Mouse (Mus musculus): ENCODE measurements around the gene Gm42674. TPM values are rescaled to one million over a fixed set of nuclear protein-coding genes. Genes with fewer than 3 reads are reported as not detected.
A peak's percentile ranks its signal among the peaks of the same experiment; 100 is the strongest.

The Gm42674 gene
- polyA plus RNA-seq, 2 experiments = not detected

DNA sequence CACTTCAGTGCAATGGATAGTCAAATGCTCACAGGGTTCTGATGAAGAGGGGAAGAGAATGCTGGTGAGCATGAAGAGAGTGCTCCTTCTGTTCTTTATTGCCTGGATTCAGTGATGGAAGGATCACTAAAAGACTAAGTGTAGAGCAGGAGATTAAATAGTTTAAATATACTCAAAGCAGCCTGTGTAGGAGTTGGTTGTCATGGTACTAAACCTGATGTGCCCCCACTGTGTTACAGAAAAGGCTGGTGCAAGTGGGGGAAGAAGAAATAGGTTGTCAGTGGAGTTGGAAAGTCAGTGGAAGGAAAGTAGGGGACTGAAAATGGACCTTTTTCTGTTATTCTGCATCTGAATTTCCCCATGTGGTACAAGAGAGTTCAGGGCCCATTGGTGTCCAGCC is 47.3 kb downstream of the Gm42674 start:
- TF ChIP-seq POLR2A (IDR thresholded peaks at IDR 0.05; ENCODE audit: borderline replicate concordance, extremely low read depth, insufficient read depth, insufficient read length) = no peak
- no peak overlapping the region for H3K4me3 ChIP-seq (replicated peaks; ENCODE audit: low read length)
- H3K4me1 ChIP-seq (ENCODE audit: control insufficient read depth, insufficient read depth, low read length) = no peaks in the 10 kb centered on the region
- no peaks in the 10 kb centered on the region for H3K36me3 ChIP-seq (ENCODE audit: control insufficient read depth, insufficient read depth, low read length)
- no peak overlapping the region for H3K9ac ChIP-seq (ENCODE audit: low read depth, low read length, severe bottlenecking)
- H3K27ac ChIP-seq (replicated peaks; ENCODE audit: low read depth, low read length) = no peak overlapping the region
- H3K4me2 ChIP-seq (replicated peaks; ENCODE audit: low read depth, low read length, severe bottlenecking) = no peak overlapping the region
- ATAC-seq (ENCODE audit: low FRiP score, low read depth) = no peak
- no peak for DNase-seq (ENCODE audit: low spot score)
- no peaks in the 10 kb centered on the region for H3K9me3 ChIP-seq (ENCODE audit: control insufficient read depth, low read length)
- no peaks in the 10 kb centered on the region for H3K27me3 ChIP-seq (ENCODE audit: control insufficient read depth, insufficient read depth, low read length)

DNA sequence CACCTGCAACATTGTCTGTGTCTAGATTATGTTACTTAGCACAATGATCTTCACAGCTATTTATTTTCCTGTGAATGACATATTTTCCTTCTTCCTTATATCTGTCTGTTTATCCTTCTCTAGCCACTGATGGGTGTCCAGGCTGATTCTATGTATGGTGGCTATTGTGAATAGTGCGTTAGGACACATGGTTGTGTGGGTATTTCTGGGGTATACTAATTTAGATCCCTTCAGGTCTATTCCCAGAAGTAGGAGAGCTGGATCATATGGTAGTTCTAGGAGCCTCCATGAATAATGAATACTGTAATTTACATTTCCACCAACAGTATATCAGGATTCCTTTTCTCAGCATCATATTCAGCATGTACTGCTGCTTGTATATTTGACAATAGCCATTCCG is 48.1 kb downstream of the Gm42674 start:
- no peak overlapping the region for H3K9ac ChIP-seq (ENCODE audit: low read depth, low read length, severe bottlenecking)
- H3K27me3 ChIP-seq (ENCODE audit: control insufficient read depth, insufficient read depth, low read length) = no peaks in the 10 kb centered on the region
- H3K36me3 ChIP-seq (ENCODE audit: control insufficient read depth, insufficient read depth, low read length) = no peaks in the 10 kb centered on the region
- no peak overlapping the region for H3K27ac ChIP-seq (replicated peaks; ENCODE audit: low read depth, low read length)
- H3K4me2 ChIP-seq (replicated peaks; ENCODE audit: low read depth, low read length, severe bottlenecking) = no peak overlapping the region
- 89% methylated on average over 2 of the region's 2 CpGs for WGBS
- no peak overlapping the region for H3K4me3 ChIP-seq (replicated peaks; ENCODE audit: low read length)
- H3K4me1 ChIP-seq (ENCODE audit: control insufficient read depth, insufficient read depth, low read length) = no peaks in the 10 kb centered on the region
- no peak for TF ChIP-seq POLR2A (IDR thresholded peaks at IDR 0.05; ENCODE audit: borderline replicate concordance, extremely low read depth, insufficient read depth, insufficient read length)
- no peak for ATAC-seq (ENCODE audit: low FRiP score, low read depth)
- no peak for DNase-seq (ENCODE audit: low spot score)
- H3K9me3 ChIP-seq (ENCODE audit: control insufficient read depth, low read length) = no peaks in the 10 kb centered on the region

DNA sequence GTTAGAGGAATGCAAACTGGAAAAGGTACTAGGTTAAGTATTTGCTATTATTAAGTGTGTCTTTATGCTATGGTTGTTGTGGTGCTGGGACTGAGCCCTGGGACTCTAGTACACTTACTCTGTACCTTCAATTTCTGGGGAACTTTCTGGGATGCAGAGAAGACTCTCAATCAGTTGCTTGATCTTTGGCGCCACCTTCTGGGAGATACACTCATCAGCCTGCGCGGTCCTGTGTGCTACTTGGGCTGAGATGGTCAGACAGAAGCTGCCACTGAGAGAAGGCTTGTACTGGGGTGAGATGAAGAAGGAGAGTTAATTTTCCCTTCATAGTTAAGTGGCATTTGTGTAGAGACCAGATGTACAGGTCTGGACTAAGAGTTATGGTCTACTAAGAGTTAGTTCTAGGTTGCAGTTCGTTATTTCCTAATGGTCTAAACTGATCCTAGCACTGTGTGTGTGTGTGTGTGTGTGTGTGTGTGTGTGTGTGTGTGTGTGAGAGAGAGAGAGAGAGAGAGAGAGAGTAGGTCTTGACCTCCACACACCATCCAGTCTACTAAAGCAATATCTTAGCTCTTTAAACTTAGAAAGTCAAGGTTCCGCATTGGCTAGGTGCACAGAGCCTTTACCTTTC is 51.3 kb downstream of the Gm42674 start:
- H3K4me1 ChIP-seq (ENCODE audit: control insufficient read depth, insufficient read depth, low read length) = no peaks in the 10 kb centered on the region
- no peaks in the 10 kb centered on the region for H3K27me3 ChIP-seq (ENCODE audit: control insufficient read depth, insufficient read depth, low read length)
- H3K4me3 ChIP-seq (replicated peaks; ENCODE audit: low read length) = no peak overlapping the region
- DNase-seq (ENCODE audit: low spot score) (peak; percentile 91), ATAC-seq (ENCODE audit: low FRiP score, low read depth) (peak; percentile 78; the same call in 1 of the 2 replicates)
- WGBS = 36% methylated on average over 5 of the region's 5 CpGs
- TF ChIP-seq POLR2A (IDR thresholded peaks at IDR 0.05; ENCODE audit: borderline replicate concordance, extremely low read depth, insufficient read depth, insufficient read length) = no peak
- H3K9me3 ChIP-seq (ENCODE audit: control insufficient read depth, low read length) = no peaks in the 10 kb centered on the region
- no peak overlapping the region for H3K27ac ChIP-seq (replicated peaks; ENCODE audit: low read depth, low read length)
- no peaks in the 10 kb centered on the region for H3K36me3 ChIP-seq (ENCODE audit: control insufficient read depth, insufficient read depth, low read length)
- no peak overlapping the region for H3K4me2 ChIP-seq (replicated peaks; ENCODE audit: low read depth, low read length, severe bottlenecking)
- no peak overlapping the region for H3K9ac ChIP-seq (ENCODE audit: low read depth, low read length, severe bottlenecking)

DNA sequence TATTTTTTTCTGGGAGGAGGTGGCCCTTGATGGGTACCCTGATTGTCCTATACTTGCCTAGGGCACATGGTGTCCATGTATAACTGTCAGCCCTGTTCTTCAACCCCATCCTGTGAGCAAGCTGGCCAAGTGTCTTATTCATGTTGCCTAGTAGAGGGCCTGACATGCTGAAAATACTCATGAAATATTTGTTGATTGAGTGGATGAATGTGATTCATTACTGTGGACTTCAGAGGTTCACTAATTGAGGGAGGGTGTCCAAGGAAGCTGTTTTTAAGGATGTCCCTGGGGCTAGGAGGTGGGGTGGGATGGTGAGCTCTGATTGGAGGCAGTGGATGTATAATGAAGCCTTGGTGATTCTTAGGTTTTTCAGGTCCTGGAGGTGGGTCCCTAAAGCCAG is 52.0 kb downstream of the Gm42674 start, which contains the start of gene S100a7a:
S100a7a (plus strand) TSS at position 301 of the 400 bp plus-strand sequence.
- Histone ChIP-seq H3K4me2 (replicated peaks; ENCODE audit: low read depth, low read length, severe bottlenecking) (no peak within 1 kb of the TSS), H3K36me3 (ENCODE audit: control insufficient read depth, insufficient read depth, low read length) (no peaks in the 10 kb centered on the region), H3K4me1 (ENCODE audit: control insufficient read depth, insufficient read depth, low read length) (no peaks in the 10 kb centered on the region), H3K4me3 (replicated peaks; ENCODE audit: low read length) (no peak within 1 kb of the TSS), H3K9me3 (ENCODE audit: control insufficient read depth, low read length) (no peaks in the 10 kb centered on the region), H3K9ac (ENCODE audit: low read depth, low read length, severe bottlenecking) (no peak within 1 kb of the TSS), H3K27ac (replicated peaks; ENCODE audit: low read depth, low read length) (no peak within 1 kb of the TSS), H3K27me3 (ENCODE audit: control insufficient read depth, insufficient read depth, low read length) (no peaks in the 10 kb centered on the region)
- DNase-seq (ENCODE audit: low spot score) (no peak), ATAC-seq (ENCODE audit: low FRiP score, low read depth) (no peak)
- TF ChIP-seq POLR2A (IDR thresholded peaks at IDR 0.05; ENCODE audit: borderline replicate concordance, extremely low read depth, insufficient read depth, insufficient read length) = no peak

Other genes starting within 250 kb of the Gm42674 start
- 64.7 and 92.1 TPM in 2 replicates for gene Slc27a3, start 212.0 kb upstream of the Gm42674 start, polyA plus RNA-seq (2012; rRNA removed)
- gene Slc27a3, start 212.0 kb upstream of the Gm42674 start, polyA plus RNA-seq (2014; fragmentation: Nextera tagmentation; extraction: Ambion mirVana) = 30.5 and 34.7 TPM in 2 replicates
- gene Ints3, start 168.3 kb upstream of the Gm42674 start, polyA plus RNA-seq (2012; rRNA removed) = 52.8 and 55.9 TPM in 2 replicates
- gene Ints3, start 168.3 kb upstream of the Gm42674 start, polyA plus RNA-seq (2014; fragmentation: Nextera tagmentation; extraction: Ambion mirVana) = 26.0 and 32.5 TPM in 2 replicates
- gene Npr1, start 136.0 kb upstream of the Gm42674 start, polyA plus RNA-seq (2012; rRNA removed) = 15.5 and 16.0 TPM in 2 replicates
- 4.8 and 4.9 TPM in 2 replicates for gene Npr1, start 136.0 kb upstream of the Gm42674 start, polyA plus RNA-seq (2014; fragmentation: Nextera tagmentation; extraction: Ambion mirVana)
- gene Ilf2, start 125.8 kb upstream of the Gm42674 start, polyA plus RNA-seq (2012; rRNA removed) = 117 and 137 TPM in 2 replicates
- 169 and 186 TPM in 2 replicates for gene Ilf2, start 125.8 kb upstream of the Gm42674 start, polyA plus RNA-seq (2014; fragmentation: Nextera tagmentation; extraction: Ambion mirVana)
- gene Snapin, start 110.9 kb upstream of the Gm42674 start, polyA plus RNA-seq (2012; rRNA removed) = 54.8 and 57.8 TPM in 2 replicates
- gene Snapin, start 110.9 kb upstream of the Gm42674 start, polyA plus RNA-seq (2014; fragmentation: Nextera tagmentation; extraction: Ambion mirVana) = 87.6 and 91.3 TPM in 2 replicates
- 155 and 169 TPM in 2 replicates for gene Chtop, start 92.4 kb upstream of the Gm42674 start, polyA plus RNA-seq (2012; rRNA removed)
- gene Chtop, start 92.4 kb upstream of the Gm42674 start, polyA plus RNA-seq (2014; fragmentation: Nextera tagmentation; extraction: Ambion mirVana) = 103 and 114 TPM in 2 replicates
- 23.6 and 33.6 TPM in 2 replicates for gene S100a1, start 87.5 kb upstream of the Gm42674 start, polyA plus RNA-seq (2012; rRNA removed)
- 30.2 and 32.5 TPM in 2 replicates for gene S100a1, start 87.5 kb upstream of the Gm42674 start, polyA plus RNA-seq (2014; fragmentation: Nextera tagmentation; extraction: Ambion mirVana)
- gene S100a13, start 87.5 kb upstream of the Gm42674 start, polyA plus RNA-seq (2012; rRNA removed) = 21.7 and 34.1 TPM in 2 replicates
- gene S100a13, start 87.5 kb upstream of the Gm42674 start, polyA plus RNA-seq (2014; fragmentation: Nextera tagmentation; extraction: Ambion mirVana) = 37.1 and 44.7 TPM in 2 replicates
- gene S100a14, start 75.0 kb upstream of the Gm42674 start, polyA plus RNA-seq (2012; rRNA removed) = 21.3 and 51.3 TPM in 2 replicates
- 23.7 and 33.4 TPM in 2 replicates for gene S100a14, start 75.0 kb upstream of the Gm42674 start, polyA plus RNA-seq (2014; fragmentation: Nextera tagmentation; extraction: Ambion mirVana)
- 81.6 and 88.6 TPM in 2 replicates for gene S100a16, start 64.7 kb upstream of the Gm42674 start, polyA plus RNA-seq (2012; rRNA removed)
- 232 and 269 TPM in 2 replicates for gene S100a16, start 64.7 kb upstream of the Gm42674 start, polyA plus RNA-seq (2014; fragmentation: Nextera tagmentation; extraction: Ambion mirVana)
- gene S100a3, start 41.3 kb upstream of the Gm42674 start, polyA plus RNA-seq (2012; rRNA removed) = 0.92 and 1.3 TPM in 2 replicates
- 1.00 and 1.1 TPM in 2 replicates for gene S100a3, start 41.3 kb upstream of the Gm42674 start, polyA plus RNA-seq (2014; fragmentation: Nextera tagmentation; extraction: Ambion mirVana)
- gene S100a2, start 11.7 kb upstream of the Gm42674 start, polyA plus RNA-seq (2012; rRNA removed) = not detected in 2 replicates
- not detected in 2 replicates for gene S100a2, start 11.7 kb upstream of the Gm42674 start, polyA plus RNA-seq (2014; fragmentation: Nextera tagmentation; extraction: Ambion mirVana)
- gene S100a4, start 1.9 kb downstream of the Gm42674 start, polyA plus RNA-seq (2012; rRNA removed) = 18.0 and 26.2 TPM in 2 replicates
- 17.9 and 18.0 TPM in 2 replicates for gene S100a4, start 1.9 kb downstream of the Gm42674 start, polyA plus RNA-seq (2014; fragmentation: Nextera tagmentation; extraction: Ambion mirVana)
- not detected in 2 replicates for gene S100a5, start 6.6 kb downstream of the Gm42674 start, polyA plus RNA-seq (2012; rRNA removed)
- not detected in 2 replicates for gene S100a5, start 6.6 kb downstream of the Gm42674 start, polyA plus RNA-seq (2014; fragmentation: Nextera tagmentation; extraction: Ambion mirVana)
- 92.4 and 108 TPM in 2 replicates for gene S100a6, start 11.0 kb downstream of the Gm42674 start, polyA plus RNA-seq (2012; rRNA removed)
- gene S100a6, start 11.0 kb downstream of the Gm42674 start, polyA plus RNA-seq (2014; fragmentation: Nextera tagmentation; extraction: Ambion mirVana) = 203 and 233 TPM in 2 replicates
- gene S100a7a, start 52.1 kb downstream of the Gm42674 start, polyA plus RNA-seq (2012; rRNA removed) = 0.98 and 1.0 TPM in 2 replicates
- gene S100a7a, start 52.1 kb downstream of the Gm42674 start, polyA plus RNA-seq (2014; fragmentation: Nextera tagmentation; extraction: Ambion mirVana) = 0.21 and 0.43 TPM in 2 replicates
- 10.2 and 20.4 TPM in 2 replicates for gene S100a8, start 67.1 kb downstream of the Gm42674 start, polyA plus RNA-seq (2012; rRNA removed)
- 8.4 and 34.9 TPM in 2 replicates for gene S100a8, start 67.1 kb downstream of the Gm42674 start, polyA plus RNA-seq (2014; fragmentation: Nextera tagmentation; extraction: Ambion mirVana)
- gene S100a9, start 93.8 kb downstream of the Gm42674 start, polyA plus RNA-seq (2012; rRNA removed) = 14.2 and 15.8 TPM in 2 replicates
- 9.7 and 29.8 TPM in 2 replicates for gene S100a9, start 93.8 kb downstream of the Gm42674 start, polyA plus RNA-seq (2014; fragmentation: Nextera tagmentation; extraction: Ambion mirVana)
- 0.19 and 0.23 TPM in 2 replicates for gene Pglyrp4, start 125.0 kb downstream of the Gm42674 start, polyA plus RNA-seq (2012; rRNA removed)
- gene Pglyrp4, start 125.0 kb downstream of the Gm42674 start, polyA plus RNA-seq (2014; fragmentation: Nextera tagmentation; extraction: Ambion mirVana) = 0.12 and 0.18 TPM in 2 replicates
- not detected in 2 replicates for gene Gm5849, start 176.0 kb downstream of the Gm42674 start, polyA plus RNA-seq (2012; rRNA removed)
- not detected in 2 replicates for gene Gm5849, start 176.0 kb downstream of the Gm42674 start, polyA plus RNA-seq (2014; fragmentation: Nextera tagmentation; extraction: Ambion mirVana)